Mouse (Mus musculus) heart, postnatal 0 days (tissue): ENCODE results near the gene Fndc11. TPM values are rescaled to one million over a fixed set of nuclear protein-coding genes. Genes with fewer than 3 reads are reported as not detected.

Source experiments
- ATAC-seq: fragments of 200-750 bp; cut with Nextera tagmentation; 2 replicates; pipeline ENCODE4 v1.8.0; 2017; ENCODE audit warnings: low read depth, moderate number of reproducible peaks, moderate library complexity; ENCODE audit not compliant: insufficient read depth
- DNase-seq: peaks from one replicate; pipeline ENCODE4 v3.0.0-alpha.2; 2016; ENCODE audit warnings: low spot score
- H3K27ac ChIP-seq: fragments of 300-500 bp; sonication (generic); 2 replicates; pipeline ENCODE4 v1.5.1; 2014; ENCODE audit warnings: low read depth, mild to moderate bottlenecking
- H3K27me3 ChIP-seq: fragments of 300-500 bp; sonication (generic); 2 replicates; pipeline ENCODE4 v1.6.1; 2014; ENCODE audit warnings: low read length, mixed read lengths; ENCODE audit not compliant: control insufficient read depth, insufficient read depth
- H3K36me3 ChIP-seq: fragments of 300-500 bp; sonication (generic); replicated peaks from 2 replicates; pipeline ENCODE4 v1.6.1; 2014; ENCODE audit warnings: low read length, mixed read lengths; ENCODE audit not compliant: control insufficient read depth, insufficient read depth
- H3K4me1 ChIP-seq: fragments of 300-500 bp; sonication (generic); 2 replicates; pipeline ENCODE4 v1.6.1; 2014; ENCODE audit warnings: antibody characterized with exemption; ENCODE audit not compliant: control insufficient read depth, insufficient read depth
- H3K4me2 ChIP-seq: fragments of 300-500 bp; sonication (generic); 2 replicates; pipeline ENCODE4 v1.6.1; 2014; ENCODE audit warnings: low read depth, mild to moderate bottlenecking, low read length, moderate library complexity
- H3K4me3 ChIP-seq: fragments of 300-500 bp; sonication (generic); 2 replicates; pipeline ENCODE4 v1.5.1; 2014; ENCODE audit warnings: low read depth, low read length
- H3K9ac ChIP-seq: fragments of 300-500 bp; sonication (generic); replicated peaks from 2 replicates; pipeline ENCODE4 v1.6.1; 2014; ENCODE audit warnings: low read depth, low read length, mixed read lengths
- H3K9me3 ChIP-seq: fragments of 300-500 bp; sonication (generic); replicated peaks from 2 replicates; pipeline ENCODE4 v1.6.1; 2016; ENCODE audit warnings: low read length; ENCODE audit not compliant: control insufficient read depth
- CTCF ChIP-seq: IDR thresholded peaks from 2 replicates; pipeline ENCODE4 v1.5.1; 2016; ENCODE audit warnings: antibody characterized with exemption, control low read depth, low read depth
- EP300 ChIP-seq: IDR thresholded peaks from 2 replicates; pipeline ENCODE4 v1.6.1; 2016; ENCODE audit warnings: antibody characterized with exemption, low read depth
- whole genome bisulfite sequencing: fragments of 180-500 bp; shearing (Covaris S2); extraction: QIAGEN DNeasy Blood & Tissue Kit; methylation state at CpG from one replicate; pipeline ENCODE4 v1.1.7; 2014; 5-methylcytosine and 5-hydroxymethylcytosine counted together
- polyA plus RNA-seq: library from polyadenylated mRNA; unstranded; fragments of >200 nt; fragmentation: Nextera tagmentation; extraction: Ambion mirVana; gene quantifications from 2 replicates; pipeline ENCODE4 v1.2.1, GENCODE M21; 2015
- total RNA-seq: library from RNA; depleted of rRNA; stranded (reverse); fragments of >200 nt; gene quantifications from 2 replicates; pipeline ENCODE4 v1.2.3, GENCODE M21; 2014; ENCODE audit warnings: low replicate concordance; rRNA removed

The Fndc11 gene
- total and polyA plus RNA-seq, 2 experiments from 2014 or later, result not detected

DNA sequence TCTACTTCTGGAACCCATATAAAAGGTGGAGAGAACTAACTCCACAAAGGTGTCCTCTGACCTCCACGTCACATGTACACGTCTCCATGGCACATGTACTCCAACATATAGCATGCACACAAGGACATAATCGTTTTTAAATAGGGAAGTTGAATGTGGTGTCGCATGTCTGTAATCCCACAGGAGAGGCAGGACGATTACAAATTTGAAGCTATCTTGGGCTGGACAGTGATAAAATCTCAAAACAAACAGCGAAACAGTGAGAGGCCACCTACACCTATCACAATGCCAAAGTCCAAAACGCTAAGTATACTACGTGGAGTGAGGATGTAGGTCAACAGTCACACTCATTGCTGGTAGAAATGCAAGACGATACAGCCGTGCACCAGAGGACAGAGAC, 29.4 kb downstream of the Fndc11 start:
- no peak for ATAC-seq
- peaks cover 34% of the 10 kb centered on the region for H3K36me3 ChIP-seq

DNA sequence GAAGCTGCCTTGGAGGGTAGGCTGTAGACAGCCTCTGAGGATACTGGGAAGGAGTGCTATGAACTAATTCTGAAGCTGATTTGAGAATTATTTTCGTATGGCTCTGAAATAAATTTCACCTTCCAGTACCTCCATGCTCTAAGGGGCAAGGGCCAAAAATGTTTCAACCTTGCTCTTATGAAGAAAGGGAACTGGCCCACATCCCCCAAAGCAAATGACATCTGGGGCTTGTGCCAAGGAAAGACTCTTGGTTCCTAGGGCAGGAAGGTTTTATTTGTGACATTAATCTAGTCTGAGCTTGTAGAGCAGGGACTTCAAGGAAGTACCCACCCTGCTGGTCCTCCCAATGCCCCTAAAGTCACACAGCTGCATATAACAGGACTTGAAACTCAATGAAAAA, 32.0 kb downstream of the Fndc11 start:
- peaks cover 56% of the 10 kb centered on the region for H3K36me3 ChIP-seq
- no peak overlapping the region for H3K9ac ChIP-seq
- no peaks in the 10 kb centered on the region for H3K9me3 ChIP-seq
- H3K27ac ChIP-seq, result no peak overlapping the region
- no peak for DNase-seq
- H3K4me1 ChIP-seq, result no peaks in the 10 kb centered on the region
- no peak overlapping the region for H3K4me2 ChIP-seq
- 78% methylated on average over 1 of the region's 1 CpGs for WGBS
- ATAC-seq, result no peak
- no peaks in the 10 kb centered on the region for H3K27me3 ChIP-seq
- TF ChIP-seq CTCF (no peak), EP300 (no peak)
- no peak overlapping the region for H3K4me3 ChIP-seq

More for the DNA sequence above, 29.4 kb downstream of the Fndc11 start:
- Histone ChIP-seq H3K4me3 (no peak overlapping the region), H3K27ac (no peak overlapping the region), H3K9me3 (no peaks in the 10 kb centered on the region), H3K4me2 (no peak overlapping the region), H3K9ac (no peak overlapping the region), H3K4me1 (no peaks in the 10 kb centered on the region), H3K27me3 (no peaks in the 10 kb centered on the region)
- WGBS, result 80% methylated on average over 10 of the region's 10 CpGs
- no peak for TF ChIP-seq EP300
- TF ChIP-seq CTCF, result no peak
- no peak for DNase-seq

DNA sequence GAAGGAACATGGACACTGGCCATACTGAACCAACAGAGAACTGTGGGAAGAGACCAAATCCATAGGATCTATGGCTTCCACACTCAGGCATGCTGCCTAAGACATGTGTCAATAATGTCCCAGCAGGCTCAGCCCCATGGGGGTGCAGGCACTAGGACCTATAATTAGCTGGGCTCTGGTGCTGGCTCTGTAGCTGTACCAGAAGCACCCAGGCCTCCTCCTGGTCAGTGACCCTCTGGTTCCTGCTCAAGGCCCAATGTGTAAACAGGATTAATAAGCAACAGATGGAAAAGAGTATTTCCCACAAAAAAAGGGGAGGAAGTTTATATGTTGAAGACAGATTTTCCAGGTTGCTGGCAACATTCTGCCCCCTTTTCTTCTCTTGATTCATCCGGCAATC, 33.4 kb downstream of the Fndc11 start:
- Histone ChIP-seq H3K4me3 (no peak overlapping the region), H3K4me2 (no peak overlapping the region), H3K36me3 (peaks cover 70% of the 10 kb centered on the region), H3K4me1 (no peaks in the 10 kb centered on the region), H3K27me3 (no peaks in the 10 kb centered on the region), H3K27ac (no peak overlapping the region), H3K9me3 (no peaks in the 10 kb centered on the region), H3K9ac (no peak overlapping the region)
- no peak for DNase-seq
- no peak for ATAC-seq
- TF ChIP-seq CTCF (no peak), EP300 (no peak)
- 100% methylated on average over 1 of the region's 1 CpGs for WGBS

DNA sequence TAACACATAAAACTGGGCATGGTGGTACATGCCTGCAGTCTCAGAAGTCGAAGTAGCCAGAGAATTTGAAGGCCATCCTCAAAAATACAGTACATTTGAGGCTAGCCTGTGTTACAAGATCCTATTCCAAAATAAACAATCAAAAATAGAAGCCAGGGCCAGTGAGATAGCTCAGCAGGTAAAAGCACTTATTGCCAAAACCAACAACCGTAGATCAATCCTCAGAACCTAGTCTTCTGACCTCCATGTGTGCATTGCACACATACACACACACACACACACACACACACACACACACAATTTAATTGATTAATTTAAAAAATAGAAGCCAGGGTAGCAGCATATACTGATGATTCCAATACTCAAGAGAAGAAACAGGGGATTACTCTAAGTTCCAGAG, 47.0 kb downstream of the Fndc11 start:
- Histone ChIP-seq H3K4me1 (no peaks in the 10 kb centered on the region), H3K27ac (no peak overlapping the region), H3K9ac (no peak overlapping the region), H3K4me3 (no peak overlapping the region), H3K27me3 (no peaks in the 10 kb centered on the region), H3K4me2 (no peak overlapping the region), H3K36me3 (peaks cover 65% of the 10 kb centered on the region), H3K9me3 (no peaks in the 10 kb centered on the region)
- ATAC-seq (no peak), DNase-seq (no peak)
- no peak for TF ChIP-seq CTCF
- TF ChIP-seq EP300, result no peak
- 92% methylated on average over 2 of the region's 2 CpGs for WGBS

DNA sequence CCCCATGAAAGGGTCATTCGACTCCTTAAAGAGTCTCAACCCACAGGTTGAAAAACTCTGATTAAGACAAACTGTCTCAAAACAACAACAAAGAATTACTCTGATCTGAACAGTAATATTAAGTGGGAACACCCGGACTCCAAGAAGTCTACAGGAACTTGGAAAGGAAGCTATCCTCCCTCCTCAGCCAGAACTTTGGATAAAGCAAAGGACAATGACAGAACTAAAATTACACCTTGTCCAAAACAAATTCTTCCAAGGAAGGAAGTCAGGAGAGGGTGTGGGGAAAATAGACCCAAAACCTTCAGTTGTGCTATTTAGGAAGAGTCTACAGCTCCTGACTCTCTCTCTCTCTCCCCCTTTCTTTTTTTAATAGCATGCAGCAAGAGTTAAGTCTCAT, 52.3 kb downstream of the Fndc11 start:
- no peak overlapping the region for H3K4me3 ChIP-seq
- TF ChIP-seq EP300 (no peak), CTCF (no peak)
- DNase-seq (no peak), ATAC-seq (no peak)
- H3K36me3 ChIP-seq, result peaks cover 51% of the 10 kb centered on the region
- H3K4me2 ChIP-seq, result no peak overlapping the region
- H3K27me3 ChIP-seq, result no peaks in the 10 kb centered on the region
- H3K9ac ChIP-seq, result no peak overlapping the region
- no peaks in the 10 kb centered on the region for H3K9me3 ChIP-seq
- WGBS, result 67% methylated on average over 2 of the region's 2 CpGs
- H3K4me1 ChIP-seq, result 0 out of 2 replicates have a peak, but pooled peaks cover 4% of the 10 kb centered on the region
- H3K27ac ChIP-seq, result no peak overlapping the region

Other genes starting within 250 kb of the Fndc11 start
- 0.15 and 2.0 TPM in 2 replicates for gene Col20a1, start 233.5 kb upstream of the Fndc11 start, total RNA-seq
- gene Col20a1, start 233.5 kb upstream of the Fndc11 start, polyA plus RNA-seq, result 0.05 TPM in 2 replicates
- gene Chrna4, start 176.5 kb upstream of the Fndc11 start, total RNA-seq, result 0.81 TPM in 1 of 2 replicates, not detected in the other
- gene Chrna4, start 176.5 kb upstream of the Fndc11 start, polyA plus RNA-seq, result 0.05 and 0.12 TPM in 2 replicates
- 0.04 and 0.08 TPM in 2 replicates for gene Kcnq2, start 84.7 kb upstream of the Fndc11 start, total RNA-seq
- not detected in 2 replicates for gene Kcnq2, start 84.7 kb upstream of the Fndc11 start, polyA plus RNA-seq
- 263 and 291 TPM in 2 replicates for gene Eef1a2, start 63.0 kb upstream of the Fndc11 start, total RNA-seq
- 19.9 and 21.6 TPM in 2 replicates for gene Eef1a2, start 63.0 kb upstream of the Fndc11 start, polyA plus RNA-seq
- 154 and 155 TPM in 2 replicates for gene Ppdpf, start 32.8 kb upstream of the Fndc11 start, total RNA-seq
- gene Ppdpf, start 32.8 kb upstream of the Fndc11 start, polyA plus RNA-seq, result 145 and 157 TPM in 2 replicates
- not detected in 2 replicates for gene Ptk6, start 17.2 kb upstream of the Fndc11 start, total RNA-seq
- gene Ptk6, start 17.2 kb upstream of the Fndc11 start, polyA plus RNA-seq, result not detected in 2 replicates
- gene Srms, start 6.8 kb upstream of the Fndc11 start, total RNA-seq, result 0.04 TPM in 1 of 2 replicates, not detected in the other
- 0.08 and 0.10 TPM in 2 replicates for gene Srms, start 6.8 kb upstream of the Fndc11 start, polyA plus RNA-seq
- gene Helz2, start 22.0 kb downstream of the Fndc11 start, total RNA-seq, result 19.4 and 23.5 TPM in 2 replicates
- 0.74 and 0.90 TPM in 2 replicates for gene Helz2, start 22.0 kb downstream of the Fndc11 start, polyA plus RNA-seq
- 13.4 and 13.5 TPM in 2 replicates for gene Gmeb2, start 68.0 kb downstream of the Fndc11 start, total RNA-seq
- gene Gmeb2, start 68.0 kb downstream of the Fndc11 start, polyA plus RNA-seq, result 4.5 and 4.6 TPM in 2 replicates
- gene Stmn3, start 94.5 kb downstream of the Fndc11 start, total RNA-seq, result 0.31 and 2.0 TPM in 2 replicates
- 0.16 and 0.78 TPM in 2 replicates for gene Stmn3, start 94.5 kb downstream of the Fndc11 start, polyA plus RNA-seq
- gene Rtel1, start 99.7 kb downstream of the Fndc11 start, total RNA-seq, result 27.4 and 53.1 TPM in 2 replicates
- 7.6 and 10.0 TPM in 2 replicates for gene Rtel1, start 99.7 kb downstream of the Fndc11 start, polyA plus RNA-seq
- gene Zgpat, start 144.9 kb downstream of the Fndc11 start, total RNA-seq, result 26.0 and 38.4 TPM in 2 replicates
- 18.7 and 19.2 TPM in 2 replicates for gene Zgpat, start 144.9 kb downstream of the Fndc11 start, polyA plus RNA-seq
- 11.4 and 17.9 TPM in 2 replicates for gene Arfrp1, start 145.4 kb downstream of the Fndc11 start, total RNA-seq
- 54.8 and 59.4 TPM in 2 replicates for gene Arfrp1, start 145.4 kb downstream of the Fndc11 start, polyA plus RNA-seq
- gene Lime1, start 160.1 kb downstream of the Fndc11 start, total RNA-seq, result 11.1 and 21.1 TPM in 2 replicates
- 5.9 and 7.6 TPM in 2 replicates for gene Lime1, start 160.1 kb downstream of the Fndc11 start, polyA plus RNA-seq
- 13.3 and 18.4 TPM in 2 replicates for gene Zbtb46, start 239.4 kb downstream of the Fndc11 start, total RNA-seq
- gene Zbtb46, start 239.4 kb downstream of the Fndc11 start, polyA plus RNA-seq, result 6.7 and 7.5 TPM in 2 replicates